Mouse (Mus musculus) brain, embryonic 14.5 days (tissue): ENCODE data around the gene Nccrp1.

Experiments
- CTCF ChIP-seq: fragments of 200-500 bp; IDR thresholded peaks from 2 replicates; pipeline ENCODE4 v1.5.1; 2012; ENCODE audit warnings: inconsistent platforms, mild to moderate bottlenecking, moderate library complexity, borderline replicate concordance; ENCODE audit not compliant: insufficient read depth, insufficient read length; ENCODE audit errors: extremely low read depth
- POLR2A ChIP-seq: fragments of 200-500 bp; IDR thresholded peaks from 2 replicates; pipeline ENCODE4 v1.6.1; 2012; ENCODE audit warnings: mild to moderate bottlenecking, inconsistent platforms, borderline replicate concordance; ENCODE audit not compliant: poor library complexity, insufficient read depth, insufficient read length, severe bottlenecking; ENCODE audit errors: extremely low read depth

GRCm38 (mm10) chr7:28545891-28546210 lies 1.2 kb downstream of the Nccrp1 start:
- TF ChIP-seq CTCF = no peak
- TF ChIP-seq POLR2A = no peak
